Mouse (Mus musculus) forebrain, embryonic 12.5 days (tissue): Measurements from ENCODE around the gene Fyn. TPM values are rescaled to one million over a fixed set of nuclear protein-coding genes. Genes with fewer than 3 reads are reported as not detected.

Experiments used
- ATAC-seq: fragments of 200-750 bp; cut with Nextera tagmentation; 2 replicates; pipeline ENCODE4 v1.8.0; 2017; ENCODE audit warnings: moderate TSS enrichment; ENCODE audit not compliant: low FRiP score
- H3K27ac ChIP-seq: fragments of 300-500 bp; sonication (generic); 2 replicates; pipeline ENCODE4 v1.5.1; 2016; ENCODE audit warnings: mild to moderate bottlenecking
- H3K27me3 ChIP-seq: fragments of 300-500 bp; sonication (generic); 2 replicates; pipeline ENCODE4 v1.6.1; 2016; ENCODE audit warnings: mild to moderate bottlenecking
- H3K36me3 ChIP-seq: fragments of 300-500 bp; sonication (generic); replicated peaks from 2 replicates; pipeline ENCODE4 v1.6.1; 2016; ENCODE audit warnings: mild to moderate bottlenecking
- H3K4me1 ChIP-seq: fragments of 300-500 bp; sonication (generic); 2 replicates; pipeline ENCODE4 v1.6.1; 2016
- H3K4me2 ChIP-seq: fragments of 300-500 bp; sonication (generic); 2 replicates; pipeline ENCODE4 v1.6.1; 2016; ENCODE audit warnings: mild to moderate bottlenecking, moderate library complexity
- H3K4me3 ChIP-seq: fragments of 300-500 bp; sonication (generic); replicated peaks from 2 replicates; pipeline ENCODE4 v1.5.1; 2016; ENCODE audit warnings: mild to moderate bottlenecking
- H3K9ac ChIP-seq: fragments of 300-500 bp; sonication (generic); 2 replicates; pipeline ENCODE4 v1.6.1; 2016; ENCODE audit warnings: mild to moderate bottlenecking
- H3K9me3 ChIP-seq: fragments of 300-500 bp; sonication (generic); 2 replicates; pipeline ENCODE4 v1.6.1; 2016
- WGBS: fragments of 180-500 bp; shearing (Covaris S2); methylation state at CpG from one replicate; pipeline ENCODE4 v1.1.7; 2016; 5-methylcytosine and 5-hydroxymethylcytosine counted together
- polyA plus RNA-seq: library from polyadenylated mRNA; unstranded; fragments of >200 nt; fragmentation: Nextera tagmentation; extraction: Ambion mirVana; gene quantifications from 2 replicates; pipeline ENCODE4 v1.2.1, GENCODE M21; 2016

The Fyn gene
- polyA plus RNA-seq, 1 experiment from 2014 or later = 63.4 TPM

DNA sequence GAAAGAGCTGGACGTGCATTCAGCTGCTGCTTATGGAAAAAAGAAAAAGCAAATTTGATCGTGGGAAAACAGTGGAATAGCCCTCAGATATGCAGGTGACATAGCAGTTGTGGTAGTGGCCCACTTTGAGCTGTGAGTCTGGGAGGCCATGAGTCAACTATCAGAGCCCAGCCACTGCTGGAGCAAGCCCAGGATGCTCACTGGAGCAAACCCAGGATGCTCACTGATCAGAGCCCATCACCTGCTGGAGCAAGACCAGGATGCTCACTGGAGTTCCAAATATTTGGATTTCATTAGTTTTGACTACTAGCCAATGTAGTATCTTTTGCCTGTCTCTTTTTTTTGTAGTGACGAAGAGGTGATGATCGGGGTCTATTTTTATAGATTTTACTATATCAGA, 35.5 kb downstream of the Fyn start:
- Histone ChIP-seq H3K27ac (no peak overlapping the region), H3K36me3 (peaks cover 13% of the 10 kb centered on the region; the same call in 1 of the 2 replicates), H3K4me2 (no peak overlapping the region), H3K9me3 (no peaks in the 10 kb centered on the region), H3K27me3 (no peaks in the 10 kb centered on the region), H3K9ac (no peak overlapping the region), H3K4me3 (no peak overlapping the region), H3K4me1 (no peaks in the 10 kb centered on the region; the same call in 1 of the 2 replicates)
- 89% methylated on average over 4 of the region's 4 CpGs for WGBS
- ATAC-seq = no peak

DNA sequence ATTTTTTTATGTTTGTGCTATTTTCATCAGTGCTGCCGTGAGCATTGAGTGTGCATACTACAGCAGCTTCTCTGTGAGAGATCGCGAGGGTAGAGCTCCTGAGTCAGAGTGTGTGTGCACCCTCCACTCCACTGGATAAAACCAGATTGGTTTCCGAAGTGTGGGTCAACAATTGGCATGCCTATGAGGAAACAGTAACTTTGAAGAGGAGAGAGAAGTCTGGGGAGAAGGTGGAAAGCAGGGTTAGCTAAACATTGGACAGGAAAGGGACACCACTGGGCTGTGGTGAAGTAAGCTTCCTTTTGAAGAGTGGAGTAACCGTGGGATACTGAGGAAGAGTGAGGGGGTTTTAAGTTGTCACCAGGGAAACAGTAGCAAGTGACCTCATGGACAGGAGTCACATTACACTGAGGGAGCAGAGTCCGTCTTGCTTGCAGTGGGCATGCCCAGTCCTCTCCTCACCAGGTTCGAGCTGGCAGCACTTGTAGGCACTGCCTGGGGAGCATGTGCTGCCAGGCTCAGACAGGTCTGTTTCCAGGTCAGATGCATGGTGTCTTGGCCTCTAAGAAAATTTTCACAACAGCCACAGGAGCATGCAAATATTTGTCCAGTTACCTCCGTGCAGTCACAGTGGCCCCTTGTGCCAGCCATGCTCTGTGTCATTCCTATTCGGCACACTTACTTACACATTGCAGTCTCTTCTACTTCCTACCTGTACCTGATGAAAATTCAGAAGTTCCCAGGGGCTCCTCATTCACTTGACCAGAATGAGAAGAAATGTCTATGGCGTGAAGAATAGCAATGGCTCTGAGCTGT, 37.5 kb downstream of the Fyn start:
- H3K36me3 ChIP-seq = 0 out of 2 replicates have a peak, but pooled peaks cover 5% of the 10 kb centered on the region
- H3K4me2 ChIP-seq = no peak overlapping the region
- peaks cover 3% of the 10 kb centered on the region; the same call in 1 of the 2 replicates for H3K4me1 ChIP-seq
- H3K27me3 ChIP-seq = no peaks in the 10 kb centered on the region
- H3K9ac ChIP-seq = no peak overlapping the region
- 75% methylated on average over 10 of the region's 10 CpGs for WGBS
- H3K9me3 ChIP-seq = no peaks in the 10 kb centered on the region
- no peak overlapping the region for H3K27ac ChIP-seq
- no peak overlapping the region for H3K4me3 ChIP-seq
- no peak for ATAC-seq

DNA sequence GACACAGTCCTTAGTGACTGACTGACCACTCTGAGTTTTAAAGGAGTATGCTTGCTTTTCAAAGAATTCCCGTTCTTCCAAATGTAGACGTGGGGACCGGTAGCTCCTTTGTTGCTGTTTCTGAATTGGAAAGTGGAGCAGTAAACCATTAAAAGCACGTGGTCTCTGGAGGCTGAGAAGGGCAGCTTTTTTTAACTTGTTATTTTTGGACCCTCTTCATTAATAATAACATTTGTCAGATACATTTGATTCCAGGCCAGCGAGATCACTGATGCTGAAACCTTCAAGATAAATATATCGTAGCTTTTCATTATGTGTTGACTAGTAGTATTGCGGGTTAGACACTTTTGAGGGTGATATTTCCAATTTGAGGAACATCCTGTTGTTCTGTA, 38.1 kb downstream of the Fyn start:
- Histone ChIP-seq H3K27me3 (no peaks in the 10 kb centered on the region), H3K36me3 (0 out of 2 replicates have a peak, but pooled peaks cover 5% of the 10 kb centered on the region), H3K27ac (no peak overlapping the region), H3K4me2 (no peak overlapping the region), H3K4me1 (peaks cover 3% of the 10 kb centered on the region; the same call in 1 of the 2 replicates), H3K4me3 (no peak overlapping the region), H3K9me3 (no peaks in the 10 kb centered on the region), H3K9ac (no peak overlapping the region)
- WGBS = 87% methylated on average over 7 of the region's 7 CpGs
- no peak for ATAC-seq

DNA sequence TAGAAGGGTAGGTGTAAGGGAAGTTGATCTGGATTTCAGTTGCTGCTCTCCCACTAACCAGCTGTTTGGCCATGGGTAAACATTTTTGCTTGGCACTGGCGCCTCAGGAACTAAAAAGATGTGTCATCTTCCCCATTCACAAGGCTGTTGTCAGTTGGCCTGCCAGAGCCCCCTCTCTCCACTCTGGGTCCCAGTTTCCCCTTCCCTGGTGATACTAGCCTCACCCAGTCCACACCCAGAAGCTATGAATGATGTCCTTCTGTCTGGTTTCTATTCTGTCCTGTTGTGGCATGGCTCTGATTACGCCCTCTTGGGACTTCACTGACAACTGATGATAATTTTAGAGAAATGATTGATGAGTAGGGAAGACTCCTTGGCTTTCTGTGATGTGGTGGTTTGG, 38.9 kb downstream of the Fyn start:
- Histone ChIP-seq H3K4me1 (peaks cover 4% of the 10 kb centered on the region; the same call in 1 of the 2 replicates), H3K27me3 (no peaks in the 10 kb centered on the region), H3K27ac (no peak overlapping the region), H3K4me2 (no peak overlapping the region), H3K9ac (no peak overlapping the region), H3K9me3 (no peaks in the 10 kb centered on the region), H3K36me3 (0 out of 2 replicates have a peak, but pooled peaks cover 5% of the 10 kb centered on the region), H3K4me3 (no peak overlapping the region)
- no peak for ATAC-seq
- WGBS = 89% methylated on average over 2 of the region's 2 CpGs

DNA sequence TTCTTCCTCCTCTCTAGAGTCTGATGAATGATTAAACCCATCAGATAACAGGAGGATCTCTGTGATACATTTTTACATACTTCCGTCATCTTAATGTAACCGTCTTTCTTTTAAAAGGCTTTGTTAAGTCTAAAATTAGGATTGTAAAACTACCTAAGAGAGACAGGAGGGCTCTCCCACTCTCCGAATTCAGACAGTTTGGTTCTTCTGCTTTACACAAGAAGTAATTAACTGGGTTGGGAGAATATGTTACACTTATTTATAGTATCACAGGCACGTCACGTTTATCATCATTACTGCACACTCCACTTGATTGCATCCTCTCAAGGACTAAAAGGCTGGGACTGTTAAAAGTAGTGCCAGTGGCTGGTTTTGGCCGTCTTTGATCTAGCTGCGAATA, 40.9 kb downstream of the Fyn start:
- 0 out of 2 replicates have a peak, but pooled peaks cover 6% of the 10 kb centered on the region for H3K4me1 ChIP-seq
- H3K9ac ChIP-seq = no peak overlapping the region
- WGBS = 85% methylated on average over 7 of the region's 7 CpGs
- no peak overlapping the region for H3K27ac ChIP-seq
- no peak overlapping the region for H3K4me2 ChIP-seq
- ATAC-seq = no peak
- H3K9me3 ChIP-seq = no peaks in the 10 kb centered on the region
- no peak overlapping the region for H3K4me3 ChIP-seq
- H3K36me3 ChIP-seq = no peaks in the 10 kb centered on the region
- no peaks in the 10 kb centered on the region for H3K27me3 ChIP-seq

DNA sequence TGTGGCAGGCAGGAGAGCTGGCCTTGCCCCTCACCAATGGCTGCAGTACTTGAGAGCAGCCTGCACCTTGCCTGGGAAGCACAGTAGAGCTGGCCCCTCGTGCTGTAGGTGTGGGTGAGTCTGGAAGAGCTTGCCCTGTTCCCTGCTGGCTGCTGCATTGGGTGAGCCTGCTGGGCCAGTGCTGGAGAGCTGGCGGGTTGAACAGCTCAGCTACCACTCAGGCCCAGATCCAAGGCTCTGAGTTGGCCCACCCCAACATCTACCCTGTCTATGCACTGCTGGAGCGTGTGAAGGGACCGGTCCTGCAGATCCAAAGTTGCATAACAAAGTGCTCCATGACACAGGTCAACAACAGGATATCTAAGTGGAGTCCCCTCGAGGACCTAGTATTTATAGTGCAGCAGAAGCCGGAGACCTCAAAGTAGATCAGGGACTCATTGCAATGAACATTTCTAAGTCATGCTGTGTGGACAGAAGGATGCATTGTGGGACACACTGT, 41.5 kb downstream of the Fyn start:
- Histone ChIP-seq H3K4me1 (0 out of 2 replicates have a peak, but pooled peaks cover 6% of the 10 kb centered on the region), H3K9ac (no peak overlapping the region), H3K4me2 (no peak overlapping the region), H3K27me3 (no peaks in the 10 kb centered on the region), H3K27ac (no peak overlapping the region), H3K9me3 (no peaks in the 10 kb centered on the region), H3K4me3 (no peak overlapping the region), H3K36me3 (no peaks in the 10 kb centered on the region)
- ATAC-seq = no peak
- 84% methylated on average over 6 of the region's 6 CpGs for WGBS

DNA sequence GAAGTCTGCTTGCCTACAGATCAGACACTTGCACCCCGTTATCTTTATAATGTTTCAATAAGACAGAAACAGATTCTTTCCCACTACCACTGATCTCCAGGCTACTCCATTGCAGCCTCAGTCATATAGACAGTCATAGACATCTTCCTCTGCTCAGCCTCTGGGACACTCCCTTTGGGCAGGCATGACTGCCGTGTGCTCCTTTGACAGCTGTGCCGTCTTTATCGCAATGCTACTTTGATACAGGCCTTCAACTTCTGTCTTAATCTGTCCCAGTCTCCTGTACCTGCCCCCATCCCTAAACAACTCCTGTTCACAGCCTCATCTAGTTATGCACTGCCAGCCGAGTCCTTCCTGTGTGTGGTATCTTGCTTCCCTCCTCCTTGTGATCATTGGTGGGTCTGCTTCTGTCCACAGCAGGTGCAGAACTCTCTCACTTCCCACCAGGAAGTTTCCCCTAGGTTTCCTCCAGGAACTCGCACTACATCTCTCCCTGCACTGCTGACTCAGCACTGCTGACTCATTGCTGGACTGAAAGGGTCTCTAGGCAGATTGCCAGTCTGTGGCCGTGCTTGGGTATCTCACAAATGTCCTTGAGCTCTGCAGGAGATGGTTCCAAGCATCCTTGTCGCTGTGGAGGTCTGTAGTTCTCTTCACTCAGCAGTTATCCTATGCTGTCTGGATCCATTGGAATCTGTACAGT, 43.4 kb downstream of the Fyn start:
- Histone ChIP-seq H3K9me3 (no peaks in the 10 kb centered on the region), H3K4me1 (peaks cover 9% of the 10 kb centered on the region; the same call in 1 of the 2 replicates), H3K36me3 (no peaks in the 10 kb centered on the region), H3K9ac (no peak overlapping the region), H3K4me3 (no peak overlapping the region), H3K27ac (no peak overlapping the region), H3K27me3 (no peaks in the 10 kb centered on the region), H3K4me2 (no peak overlapping the region)
- no peak for ATAC-seq
- WGBS = 81% methylated on average over 8 of the region's 8 CpGs

DNA sequence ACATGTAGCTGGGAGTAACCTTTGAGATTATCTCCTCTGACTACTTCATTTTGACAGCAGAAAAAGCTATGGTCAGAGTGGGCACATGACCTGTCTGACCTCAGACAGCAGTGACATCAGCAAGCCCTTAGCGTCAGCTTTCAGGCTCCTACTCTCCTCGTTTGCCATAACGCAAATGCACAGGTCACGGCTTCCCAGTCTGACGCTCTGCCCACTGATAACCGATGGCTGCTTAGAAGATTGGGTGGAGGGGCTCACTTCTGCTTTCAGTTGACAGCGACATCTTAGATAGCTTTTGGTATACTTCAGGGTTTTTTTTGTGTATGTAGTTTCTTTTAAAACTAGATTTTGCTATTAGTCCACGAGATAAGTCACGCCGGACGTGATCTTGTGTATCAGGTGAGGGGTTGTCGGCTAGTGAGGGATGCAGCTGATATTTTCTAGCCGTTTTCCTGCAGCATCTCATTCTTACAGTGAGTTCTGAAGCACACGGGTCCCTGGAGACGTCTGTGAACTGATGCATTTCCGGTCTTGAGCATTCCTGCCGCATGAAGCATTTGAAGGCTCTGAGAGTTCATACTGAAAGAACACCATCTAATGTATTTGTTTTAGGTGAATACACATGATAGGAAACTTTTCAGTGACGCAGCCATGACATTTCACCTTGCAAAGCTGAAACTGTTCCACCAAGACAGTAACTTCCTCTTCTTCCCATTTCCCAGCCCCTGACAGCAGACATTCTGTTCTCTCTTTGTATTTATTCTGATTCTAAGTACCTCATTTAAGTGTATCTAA, 44.4 kb downstream of the Fyn start:
- Histone ChIP-seq H3K9me3 (no peaks in the 10 kb centered on the region), H3K9ac (no peak overlapping the region), H3K4me1 (peaks cover 16% of the 10 kb centered on the region; the same call in 1 of the 2 replicates), H3K4me3 (no peak overlapping the region), H3K36me3 (no peaks in the 10 kb centered on the region), H3K4me2 (no peak overlapping the region), H3K27me3 (no peaks in the 10 kb centered on the region), H3K27ac (no peak overlapping the region)
- WGBS = 84% methylated on average over 18 of the region's 18 CpGs
- no peak for ATAC-seq

DNA sequence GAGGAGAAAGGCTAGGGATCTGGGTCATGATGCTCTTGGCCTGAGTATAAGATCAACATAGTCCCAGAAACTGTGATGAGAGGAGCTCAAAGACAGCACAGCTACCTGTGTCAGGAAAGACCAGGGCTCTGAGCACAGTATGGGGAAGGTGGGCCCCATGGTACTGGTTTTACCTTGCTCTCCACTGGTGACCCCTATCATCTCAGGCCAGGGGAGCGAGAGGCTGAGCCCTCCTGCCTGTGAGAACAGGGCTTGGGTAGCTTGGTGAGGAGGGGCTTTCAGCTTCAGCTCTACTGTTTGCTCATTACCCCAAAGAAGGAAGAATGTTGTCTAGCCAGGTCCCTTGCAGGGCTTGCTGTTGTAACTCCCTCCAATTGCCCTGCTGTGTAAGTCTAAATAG, 45.4 kb downstream of the Fyn start:
- 0 out of 2 replicates have a peak, but pooled peaks have one; percentile 27 for ATAC-seq
- H3K9ac ChIP-seq = no peak overlapping the region
- H3K9me3 ChIP-seq = no peaks in the 10 kb centered on the region
- no peaks in the 10 kb centered on the region for H3K36me3 ChIP-seq
- H3K4me2 ChIP-seq = no peak overlapping the region
- peaks cover 16% of the 10 kb centered on the region; the same call in 1 of the 2 replicates for H3K4me1 ChIP-seq
- no peak overlapping the region for H3K4me3 ChIP-seq
- 90% methylated on average over 1 of the region's 1 CpGs for WGBS
- H3K27ac ChIP-seq = no peak overlapping the region
- no peaks in the 10 kb centered on the region for H3K27me3 ChIP-seq

DNA sequence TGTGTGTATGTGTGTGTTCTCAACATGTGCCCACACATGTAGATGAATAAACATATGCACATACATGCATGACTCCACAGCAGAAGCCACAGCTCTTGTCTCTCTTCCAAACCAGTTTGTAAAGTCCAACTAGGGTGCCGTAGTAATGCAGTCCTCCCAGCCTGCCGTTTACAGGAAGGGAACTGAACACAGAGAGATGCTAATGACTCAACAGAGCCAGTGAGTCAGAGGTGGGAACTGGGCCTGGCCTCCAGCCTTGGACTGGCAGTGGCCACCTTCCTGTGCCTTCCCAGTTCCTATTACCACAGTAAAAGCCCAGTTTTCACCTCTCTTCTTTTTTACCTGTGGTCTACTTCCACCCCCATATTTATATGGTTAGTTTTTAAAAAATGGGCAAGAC, 46.9 kb downstream of the Fyn start:
- no peaks in the 10 kb centered on the region for H3K27me3 ChIP-seq
- no peak for ATAC-seq
- no peak overlapping the region for H3K4me3 ChIP-seq
- H3K4me2 ChIP-seq = no peak overlapping the region
- H3K36me3 ChIP-seq = no peaks in the 10 kb centered on the region
- no peak overlapping the region for H3K27ac ChIP-seq
- H3K9me3 ChIP-seq = no peaks in the 10 kb centered on the region
- peaks cover 19% of the 10 kb centered on the region for H3K4me1 ChIP-seq
- H3K9ac ChIP-seq = no peak overlapping the region
- WGBS = 76% methylated on average over 2 of the region's 2 CpGs

DNA sequence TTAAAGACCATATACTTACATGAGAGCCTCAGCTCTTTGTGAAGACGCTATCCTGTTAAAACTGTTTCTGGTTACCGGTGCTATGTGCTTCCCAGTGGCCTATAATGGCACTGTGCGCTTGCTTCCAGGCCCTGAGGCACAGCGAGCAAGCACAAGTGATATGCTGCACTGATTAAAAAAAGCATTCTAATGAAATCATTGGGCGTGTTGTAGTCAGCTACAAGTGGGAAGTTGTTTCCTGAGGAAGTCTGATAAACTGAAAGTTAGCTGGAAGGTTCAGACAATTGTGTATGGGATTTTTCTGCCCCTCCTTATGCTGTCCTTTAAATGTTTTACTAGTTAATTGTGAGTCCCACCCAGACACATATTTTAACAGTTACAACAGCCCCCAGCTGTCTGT, 49.0 kb downstream of the Fyn start:
- WGBS = 74% methylated on average over 5 of the region's 5 CpGs
- peaks cover 26% of the 10 kb centered on the region for H3K4me1 ChIP-seq

DNA sequence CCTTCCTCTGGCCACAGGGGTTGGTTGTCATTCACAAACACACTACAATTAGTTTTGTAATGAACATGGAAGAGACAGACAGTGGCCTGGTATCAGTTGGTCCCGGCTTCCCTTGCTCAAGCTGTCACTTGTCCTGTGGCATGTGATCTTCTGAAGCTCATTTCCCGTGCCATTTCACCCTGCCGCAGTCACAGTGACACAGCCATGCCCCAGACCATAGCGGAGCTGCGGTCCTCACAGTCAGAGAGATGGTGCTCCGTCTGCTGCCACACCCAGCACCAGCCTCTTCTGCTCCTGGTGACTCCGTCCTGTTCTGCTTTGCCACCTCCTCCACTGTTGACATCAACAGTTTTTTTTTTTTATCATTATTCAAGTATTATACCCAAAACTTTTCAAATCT, 49.7 kb downstream of the Fyn start:
- ATAC-seq = no peak
- no peaks in the 10 kb centered on the region for H3K27me3 ChIP-seq
- 90% methylated on average over 7 of the region's 7 CpGs for WGBS

More for the DNA sequence above, 49.0 kb downstream of the Fyn start:
- Histone ChIP-seq H3K4me2 (no peak overlapping the region), H3K27me3 (no peaks in the 10 kb centered on the region), H3K9me3 (no peaks in the 10 kb centered on the region), H3K9ac (no peak overlapping the region), H3K4me3 (no peak overlapping the region), H3K36me3 (no peaks in the 10 kb centered on the region), H3K27ac (no peak overlapping the region; the same call in 1 of the 2 replicates)
- no peak for ATAC-seq

More for the DNA sequence above, 49.7 kb downstream of the Fyn start:
- H3K36me3 ChIP-seq = no peaks in the 10 kb centered on the region
- H3K27ac ChIP-seq = no peak overlapping the region
- H3K4me3 ChIP-seq = no peak overlapping the region
- H3K4me1 ChIP-seq = peaks cover 25% of the 10 kb centered on the region
- H3K4me2 ChIP-seq = no peak overlapping the region
- H3K9ac ChIP-seq = no peak overlapping the region
- no peaks in the 10 kb centered on the region for H3K9me3 ChIP-seq
